Mouse (Mus musculus): Measurements from ENCODE around the gene Mtus2.
"Not testable (repeated sequence)": the region's sequence is repeated elsewhere in the genome, so short reads cannot be mapped to it uniquely, and the experiment has no call there.

Gene Mtus2

DNA sequence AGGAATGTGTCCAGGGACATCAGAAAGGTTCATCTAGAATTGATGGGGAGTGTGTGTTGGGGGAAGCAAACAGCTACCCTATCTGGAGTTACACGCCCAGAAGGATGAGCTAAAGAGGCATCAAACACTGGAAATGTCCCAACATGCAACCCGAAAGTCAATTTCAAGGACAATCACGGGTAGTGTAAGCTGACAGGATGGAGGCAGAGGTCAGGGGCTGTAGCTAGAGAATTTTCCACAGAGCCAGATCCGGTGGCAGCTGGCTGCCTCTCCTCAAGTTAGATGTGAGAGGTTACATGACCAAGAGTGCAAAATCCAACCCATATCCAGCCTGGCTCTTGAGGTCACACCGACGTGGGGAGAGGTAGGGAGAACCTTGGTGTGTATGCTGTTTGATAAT is 315.7 kb downstream of the Mtus2 start:
- no peak for DNase-seq (ENCODE audit: low read depth, low spot score)

DNA sequence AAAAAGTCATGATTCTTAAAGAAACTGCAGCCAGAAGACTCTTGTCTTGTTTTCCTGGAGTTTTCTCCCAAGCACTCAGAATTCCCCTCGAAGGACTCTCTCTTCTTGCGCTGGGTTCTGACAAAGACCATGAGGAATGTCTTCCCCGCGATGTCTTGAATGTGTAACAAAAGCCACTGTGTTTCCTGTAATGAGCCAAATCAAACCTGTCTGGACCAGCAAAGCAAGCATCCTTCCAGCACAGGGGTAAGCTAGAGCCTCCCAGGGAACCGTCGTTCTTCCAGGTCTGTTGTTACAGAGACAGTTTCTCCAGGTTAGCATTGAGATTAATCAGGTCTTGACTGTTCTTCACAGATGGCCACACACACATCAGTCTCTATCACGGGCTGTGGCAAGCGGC is 321.1 kb downstream of the Mtus2 start:
- DNase-seq (ENCODE audit: low read depth, low spot score) = peak; percentile 78

DNA sequence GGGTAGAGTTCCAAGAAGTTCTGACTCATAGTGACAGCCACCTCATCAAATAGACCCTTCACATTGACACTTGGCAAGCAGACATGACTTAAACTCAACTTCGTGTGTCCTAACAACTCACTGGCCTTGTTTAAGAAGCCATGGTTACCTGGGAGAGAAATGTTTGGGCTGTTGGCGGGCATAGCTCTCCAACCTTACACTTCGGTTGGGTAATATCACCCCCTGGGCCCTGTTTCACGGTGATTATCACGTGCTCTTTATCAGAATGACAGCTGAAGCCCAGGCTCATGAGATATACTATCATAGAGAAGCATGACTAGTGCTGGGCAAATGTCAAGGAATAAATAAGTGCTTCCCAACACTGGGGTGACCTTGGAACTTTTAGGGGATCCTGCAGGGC is 323.2 kb downstream of the Mtus2 start:
- DNase-seq (ENCODE audit: low read depth, low spot score) = no peak

DNA sequence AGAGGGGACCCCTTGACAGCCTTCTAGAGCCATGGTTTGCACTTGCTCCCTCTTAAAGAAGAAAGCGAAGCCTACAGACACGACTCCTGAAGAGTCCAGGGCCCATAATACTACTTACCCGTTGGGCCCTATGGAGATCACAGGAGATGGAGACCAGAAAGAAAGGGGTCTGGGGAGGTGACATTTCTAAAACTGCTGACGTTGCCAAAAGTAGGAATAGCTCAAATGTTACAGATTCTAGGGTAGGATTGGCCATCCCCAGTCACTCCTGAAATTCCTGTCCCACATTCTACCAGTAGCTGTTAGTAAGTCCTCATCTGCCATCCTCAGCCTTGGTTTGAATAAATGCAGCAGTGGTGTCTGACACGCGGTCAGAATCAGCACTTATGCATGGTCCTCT is 325.0 kb downstream of the Mtus2 start:
- no peak for DNase-seq (ENCODE audit: low read depth, low spot score)

DNA sequence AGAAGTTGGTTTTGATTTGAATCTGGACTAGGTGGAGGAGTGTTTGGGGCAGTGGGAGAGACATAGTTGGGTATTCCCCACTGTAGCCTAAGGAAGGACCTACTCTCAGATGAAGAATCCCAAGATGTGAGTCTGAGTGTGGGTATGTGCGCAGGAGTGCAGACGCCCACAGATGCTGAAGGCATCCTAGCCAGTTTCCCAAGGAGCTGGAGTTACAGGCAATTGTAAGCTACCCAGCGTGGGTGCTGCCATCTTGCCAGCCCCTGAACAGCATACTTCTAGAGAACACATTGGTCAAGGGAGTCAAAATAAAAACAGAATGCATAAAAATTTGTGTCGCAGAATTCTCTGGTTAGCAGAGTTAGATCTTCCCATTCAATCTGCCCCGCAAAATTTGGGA is 325.5 kb downstream of the Mtus2 start:
- no peak for DNase-seq (ENCODE audit: low read depth, low spot score)

DNA sequence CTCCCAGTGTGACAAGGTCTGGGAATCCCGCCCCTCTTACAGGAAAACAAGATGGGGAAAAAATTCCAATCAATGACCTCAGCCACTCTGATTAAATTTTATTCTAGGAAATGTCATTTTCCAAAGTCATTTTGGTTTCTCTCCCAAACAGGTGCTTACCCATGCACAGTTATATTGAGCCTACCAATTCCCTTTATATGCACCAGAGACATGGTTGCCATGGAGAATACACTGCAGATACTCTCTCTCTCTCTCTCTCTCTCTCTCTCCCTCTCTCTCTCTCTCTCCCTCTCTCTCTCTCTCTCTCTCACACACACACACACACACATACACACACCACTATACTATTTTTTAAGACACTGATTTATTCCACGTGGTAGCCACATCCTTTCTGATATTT is 326.1 kb downstream of the Mtus2 start:
- DNase-seq (ENCODE audit: low read depth, low spot score) = no peak

DNA sequence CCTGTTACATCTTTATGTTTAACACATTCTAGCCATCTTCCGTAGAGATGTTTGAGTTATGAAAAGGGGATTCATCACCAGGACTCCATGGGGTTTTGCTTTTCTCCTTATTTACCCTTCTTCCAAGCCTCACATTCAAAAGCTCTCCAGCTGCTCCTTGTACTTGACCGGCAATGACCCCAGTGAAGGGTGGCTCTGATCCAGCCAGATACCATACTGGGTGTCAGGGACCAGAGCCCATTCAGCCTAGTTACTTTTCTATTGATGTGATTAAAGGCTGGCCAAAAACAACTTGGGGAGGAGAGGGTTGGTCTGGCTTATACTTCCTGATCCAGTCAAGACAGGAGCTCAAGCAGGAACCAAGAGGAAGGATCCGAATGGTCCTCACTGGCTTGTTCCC is 326.5 kb downstream of the Mtus2 start:
- DNase-seq (ENCODE audit: low read depth, low spot score) = no peak

DNA sequence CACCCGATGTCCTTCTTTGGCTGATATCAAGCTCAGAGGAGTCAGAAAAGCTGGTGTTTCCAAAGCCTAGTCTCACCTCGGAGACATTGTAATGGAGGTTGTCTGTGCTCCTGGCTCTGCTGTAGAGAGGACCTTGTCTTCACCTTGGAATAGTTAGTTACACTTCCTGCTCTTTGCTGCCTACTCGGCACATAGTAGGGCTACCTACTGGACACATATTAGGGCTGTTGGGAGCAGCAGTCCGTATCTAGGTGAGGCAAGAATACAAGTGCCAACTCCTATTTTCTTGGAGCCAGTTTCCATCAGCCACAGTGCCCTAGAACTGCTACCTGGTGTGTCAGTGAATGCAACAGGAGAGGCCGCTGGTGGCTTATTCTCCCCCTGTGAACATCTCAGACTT is 330.4 kb downstream of the Mtus2 start:
- DNase-seq (ENCODE audit: low read depth, low spot score) = no peak

DNA sequence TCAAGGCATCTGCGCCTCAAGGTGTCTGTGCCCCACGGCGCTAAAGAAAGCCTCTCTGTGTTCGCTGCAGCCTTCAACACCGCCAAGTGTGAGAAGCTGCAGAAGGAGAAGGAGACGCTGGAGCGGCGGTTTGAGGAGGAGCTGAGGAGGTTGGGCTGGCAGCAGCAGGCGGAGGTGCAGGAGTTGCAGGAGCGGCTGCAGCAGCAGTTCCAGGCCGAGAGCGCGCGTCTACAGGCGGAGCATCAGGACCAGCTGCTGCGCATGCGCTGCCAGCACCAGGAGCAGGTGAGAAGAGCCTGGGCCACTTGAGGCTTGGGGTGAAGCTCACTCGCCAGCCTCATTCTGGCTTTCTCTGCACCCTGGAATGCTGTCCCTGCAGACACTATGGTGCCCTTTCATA is 331.7 kb downstream of the Mtus2 start:
- peak; percentile 61 for DNase-seq (ENCODE audit: low read depth, low spot score)

DNA sequence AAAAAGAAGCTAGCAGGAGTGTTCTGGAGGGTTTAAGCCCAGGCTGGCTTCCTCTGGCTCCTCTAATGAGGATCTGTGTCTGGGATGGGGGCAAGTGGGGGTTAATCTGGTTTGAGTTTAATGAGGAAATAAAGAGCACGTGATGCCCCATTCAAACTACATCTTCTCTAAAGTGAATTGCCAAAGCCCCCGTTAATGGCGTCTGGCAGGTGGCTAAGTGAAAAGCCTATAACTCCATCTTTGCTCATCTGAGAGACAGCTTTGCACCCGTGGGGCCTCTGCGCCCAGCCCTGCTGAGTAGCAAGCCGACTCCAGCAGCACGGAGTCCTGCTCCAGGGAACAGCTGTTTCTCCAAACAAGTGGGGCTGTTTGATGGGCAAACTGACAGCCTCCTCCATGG is 332.8 kb downstream of the Mtus2 start:
- no peak for DNase-seq (ENCODE audit: low read depth, low spot score)

DNA sequence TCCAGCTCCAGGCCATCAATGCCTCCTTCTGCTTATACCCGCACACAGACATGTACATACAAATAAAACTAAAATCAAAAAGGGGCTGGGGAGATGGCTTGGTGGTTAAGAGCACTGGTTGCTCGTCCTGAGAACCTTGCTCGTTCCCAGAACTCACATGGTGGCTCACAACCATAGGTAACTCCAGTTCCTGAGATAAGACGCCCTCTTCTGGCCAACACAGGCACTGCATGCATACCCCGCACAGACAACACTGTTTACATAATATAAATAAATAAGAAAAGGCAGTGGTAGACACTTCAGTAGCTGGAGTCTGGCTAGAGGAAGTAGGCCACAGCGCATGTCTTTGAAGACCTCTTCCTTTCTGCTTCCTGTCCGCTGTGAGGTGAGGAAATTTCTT is 335.7 kb downstream of the Mtus2 start:
- peak; percentile 87 for DNase-seq (ENCODE audit: low read depth, low spot score)

DNA sequence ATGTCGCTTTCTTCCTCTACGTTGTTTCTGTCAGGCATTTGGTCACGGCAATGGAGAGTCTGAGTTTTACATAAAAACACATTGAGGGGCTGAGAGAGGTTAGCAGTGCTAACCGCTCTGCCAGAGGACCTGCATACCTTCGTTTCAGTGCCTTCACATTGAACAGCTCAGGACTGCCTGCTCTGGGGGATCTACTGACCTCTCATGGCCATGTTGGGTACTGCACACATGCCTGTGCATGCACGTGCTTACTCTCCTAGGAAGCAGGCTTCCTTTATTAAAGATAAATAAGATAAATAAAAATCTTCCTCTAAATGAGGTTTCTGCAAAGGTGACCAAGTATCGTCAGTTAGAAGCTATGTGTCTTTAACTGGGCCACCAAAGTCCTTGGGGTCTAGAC is 336.2 kb downstream of the Mtus2 start:
- peak; percentile 89 for DNase-seq (ENCODE audit: low read depth, low spot score)

DNA sequence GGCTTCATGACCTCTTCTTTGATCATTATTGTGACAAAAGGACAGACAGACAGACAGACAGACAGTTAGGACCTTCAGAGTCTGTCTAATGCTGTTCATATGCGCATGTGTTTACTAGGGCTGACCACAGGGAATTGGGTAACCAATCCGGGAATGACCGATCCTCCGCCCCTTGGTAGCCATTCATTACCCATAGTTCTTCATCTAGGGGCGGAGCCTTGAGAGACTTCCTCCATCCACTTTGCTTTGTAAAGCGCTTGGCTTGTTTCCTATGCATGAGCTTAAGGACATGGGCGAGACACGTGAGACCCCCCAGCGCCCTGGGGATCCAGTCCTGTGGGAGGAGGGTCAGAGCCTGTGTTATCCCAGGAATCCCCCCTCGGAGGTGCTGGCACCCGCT is 345.8 kb downstream of the Mtus2 start:
- DNase-seq (ENCODE audit: low read depth, low spot score) = peak; percentile 87

DNA sequence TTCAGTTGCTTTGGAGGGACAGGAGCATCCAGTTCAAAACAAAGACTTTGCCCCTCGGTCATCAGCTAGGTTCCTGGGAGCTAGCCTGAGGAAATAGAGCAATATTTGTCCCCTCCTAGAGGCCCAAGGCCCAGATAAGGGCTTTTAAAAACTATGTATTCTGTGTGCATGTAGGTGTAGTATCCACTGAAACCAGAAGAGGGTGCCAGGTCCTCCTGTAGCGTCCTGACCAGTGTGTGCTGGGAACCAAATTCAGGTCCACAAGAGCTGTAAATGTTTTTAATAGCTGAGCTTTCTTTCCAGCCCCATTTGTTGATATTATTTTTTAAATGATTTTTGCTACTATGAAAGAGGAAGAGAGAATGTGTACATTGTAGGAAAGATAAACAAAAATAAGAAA is 347.0 kb downstream of the Mtus2 start:
- DNase-seq (ENCODE audit: low read depth, low spot score) = peak; percentile 60

DNA sequence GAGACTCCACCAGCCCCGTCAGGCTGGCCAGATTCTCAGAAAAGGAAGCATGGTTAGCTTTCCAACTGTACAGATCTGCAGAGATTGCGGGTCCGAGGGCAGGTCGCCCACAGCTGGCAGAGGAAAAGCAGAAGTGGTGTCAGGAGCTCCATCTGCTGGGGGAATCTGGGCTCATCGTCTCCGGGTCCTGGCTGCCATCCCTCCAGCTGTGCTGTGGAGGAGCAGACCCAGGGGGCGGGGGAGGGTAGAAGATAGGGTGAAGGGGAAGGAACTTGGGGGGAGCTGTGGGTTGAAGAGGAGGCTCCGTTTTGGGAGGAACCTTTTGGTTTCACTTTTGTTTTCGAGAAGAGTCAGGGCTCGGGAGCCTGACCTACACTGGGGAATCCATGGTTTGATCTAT is 353.7 kb downstream of the Mtus2 start:
- peak; percentile 66 for DNase-seq (ENCODE audit: low read depth, low spot score)

DNA sequence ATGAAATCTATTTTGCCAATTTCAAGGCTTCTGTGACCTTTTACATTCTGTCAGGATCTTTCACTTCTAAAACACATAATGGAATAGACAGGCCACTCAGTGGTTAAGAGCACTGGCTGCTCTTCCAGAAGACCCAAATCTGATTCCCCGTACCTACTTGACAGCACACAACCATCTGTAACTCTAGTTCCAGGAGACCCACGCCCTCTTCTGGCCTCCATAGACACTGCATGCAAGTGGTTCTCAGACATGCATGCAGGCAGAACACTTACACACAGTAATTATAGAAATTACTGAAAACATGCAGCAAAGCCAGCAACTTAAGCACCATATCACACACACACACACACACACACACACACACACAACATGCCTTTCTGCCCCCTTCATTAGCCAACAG is 355.3 kb downstream of the Mtus2 start:
- DNase-seq (ENCODE audit: low read depth, low spot score) = peak; percentile 40

DNA sequence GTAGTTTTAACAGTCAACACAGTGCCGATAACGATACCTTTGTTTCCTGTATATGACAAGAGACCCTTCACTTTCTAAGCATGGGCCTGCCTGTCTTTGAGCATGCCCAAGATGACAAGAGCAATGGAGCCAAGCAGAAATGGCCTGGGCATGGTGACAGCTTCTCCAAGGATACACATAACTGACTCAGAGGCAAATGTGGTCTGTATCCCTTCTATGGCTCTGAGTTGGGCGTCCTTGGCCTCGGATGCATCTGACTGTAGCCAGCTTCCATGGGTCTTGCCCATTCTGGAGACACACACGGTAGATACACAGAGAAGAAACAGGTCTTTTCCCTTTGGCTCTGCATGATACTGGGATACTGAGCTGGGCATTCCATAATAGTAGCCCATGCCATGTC is 357.8 kb downstream of the Mtus2 start:
- DNase-seq (ENCODE audit: low read depth, low spot score) = no peak

DNA sequence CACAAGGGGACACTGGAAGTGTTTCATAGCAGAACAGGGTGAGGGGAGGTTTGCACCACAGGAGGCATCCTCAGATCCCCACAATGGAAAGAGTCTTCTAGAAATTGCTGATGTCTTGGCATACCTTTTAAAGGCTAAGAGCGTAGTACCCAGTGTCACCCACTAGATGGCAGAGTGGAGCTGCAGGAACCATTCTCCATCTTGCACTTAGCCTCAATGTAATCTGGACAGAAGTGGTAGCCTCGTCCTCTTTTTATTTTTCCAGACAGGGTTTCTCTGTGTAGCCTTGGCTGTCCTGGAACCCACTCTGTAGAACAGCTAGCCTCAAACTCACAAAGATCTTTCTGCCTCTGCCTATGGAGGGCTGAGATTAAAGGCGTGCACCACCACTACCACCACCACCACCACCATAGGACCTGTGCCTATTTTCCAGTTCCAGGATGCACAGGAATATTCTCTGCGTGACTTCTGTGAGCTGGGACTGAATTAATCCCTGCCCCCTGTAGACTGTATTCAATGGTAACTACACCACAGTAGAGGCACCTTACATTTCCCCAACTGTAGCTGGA is 368.3 kb downstream of the Mtus2 start:
- DNase-seq (ENCODE audit: low read depth, low spot score) = peak; percentile 77

DNA sequence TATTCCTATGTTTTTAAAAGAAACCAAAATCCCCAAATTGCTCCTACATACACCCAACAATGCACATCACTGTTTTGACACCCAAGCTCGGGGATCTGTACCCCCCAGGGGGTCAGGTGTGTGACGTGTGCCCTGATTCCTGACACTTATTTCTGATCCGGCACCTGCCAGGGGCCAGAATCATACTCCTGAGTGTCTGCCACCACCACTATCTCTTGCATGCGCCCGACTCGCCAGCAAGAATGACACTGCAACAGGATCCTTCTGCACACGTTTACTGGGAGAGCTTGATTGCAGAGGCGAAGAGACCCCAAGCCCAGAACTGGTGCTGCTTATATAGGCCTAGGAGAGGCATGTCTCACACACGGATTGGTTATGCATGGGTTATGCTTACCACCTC is 369.2 kb downstream of the Mtus2 start:
- DNase-seq (ENCODE audit: low read depth, low spot score) = not testable (repeated sequence)

DNA sequence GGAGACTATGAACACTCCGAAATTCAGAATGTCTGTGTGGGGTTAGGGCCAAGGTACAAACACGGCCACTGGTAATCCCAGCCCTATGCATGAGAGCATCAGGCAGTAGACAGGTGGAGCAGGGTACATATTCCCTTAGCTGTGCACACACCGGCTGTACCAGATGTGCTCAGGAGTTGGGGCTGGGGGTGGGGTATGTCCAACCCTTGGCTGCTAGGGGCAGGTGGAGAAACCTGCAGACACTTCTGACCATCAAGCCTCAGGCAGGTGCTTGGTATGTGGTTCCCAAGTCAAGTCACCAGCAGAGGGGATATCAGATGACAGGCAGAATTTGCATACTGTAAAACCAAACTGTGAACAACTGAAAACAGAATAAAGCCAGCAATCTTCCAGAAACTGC is 371.9 kb downstream of the Mtus2 start:
- no peak for DNase-seq (ENCODE audit: low read depth, low spot score)

DNA sequence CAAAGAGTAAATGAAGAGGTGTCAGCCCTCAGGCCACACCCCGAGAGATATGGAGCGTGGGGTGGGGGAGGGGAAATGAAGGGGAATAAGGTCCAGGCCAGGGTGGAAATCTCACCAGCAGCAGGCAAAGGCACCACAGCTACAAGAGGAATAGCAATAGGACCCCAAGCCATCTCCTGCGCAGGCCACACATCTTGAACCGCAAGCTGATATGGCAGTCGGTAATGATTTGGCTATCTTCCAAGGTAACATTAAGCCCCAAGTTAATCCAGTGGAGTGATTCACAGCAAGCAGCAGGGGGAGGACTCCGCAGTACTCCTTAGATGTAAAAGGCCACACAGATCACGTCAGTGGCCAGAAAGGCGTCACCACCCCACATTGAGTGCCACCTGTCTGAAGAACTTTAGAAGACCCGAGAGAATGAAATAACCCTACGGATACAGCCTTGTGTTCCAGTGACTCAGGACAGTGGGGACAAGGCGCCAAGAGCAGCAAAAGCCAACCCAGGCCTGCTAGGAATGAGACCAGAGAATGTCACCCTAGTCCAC is 374.2 kb downstream of the Mtus2 start:
- no peak for DNase-seq (ENCODE audit: low read depth, low spot score)

DNA sequence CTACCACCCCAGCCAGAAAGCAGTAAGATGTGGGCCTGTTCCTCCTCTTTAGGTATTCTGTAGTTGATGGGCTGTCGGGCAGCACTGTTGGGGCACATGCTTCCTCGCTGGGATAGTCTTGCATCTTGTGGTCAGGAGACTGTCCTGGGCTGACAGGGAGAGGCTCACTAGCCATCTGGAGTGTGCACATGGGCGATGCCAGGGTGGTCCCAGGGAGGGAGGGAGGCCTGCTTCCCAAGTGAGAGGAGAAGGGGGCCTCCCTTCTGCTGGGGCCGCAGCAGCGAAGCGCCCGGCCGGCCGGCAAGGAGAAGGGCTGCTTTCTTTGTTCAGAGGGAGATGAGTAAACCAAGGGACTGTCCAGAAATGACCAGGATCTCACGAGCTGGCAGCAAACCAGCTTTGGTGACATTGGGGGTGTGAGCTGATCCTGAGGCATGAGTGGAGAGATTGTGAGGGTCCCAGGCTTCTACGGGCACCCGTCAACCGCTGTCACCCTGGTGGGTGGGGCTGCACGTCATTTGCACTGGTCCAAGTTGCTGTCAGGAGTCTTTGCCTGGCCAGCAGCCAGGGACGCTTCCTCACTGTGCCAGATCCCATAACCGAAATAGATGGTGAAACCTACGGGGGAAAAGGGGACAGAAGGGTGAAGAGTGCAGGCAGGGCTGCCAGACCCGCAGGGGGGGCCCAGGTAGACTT is 375.0 kb downstream of the Mtus2 start:
- DNase-seq (ENCODE audit: low read depth, low spot score) = no peak

DNA sequence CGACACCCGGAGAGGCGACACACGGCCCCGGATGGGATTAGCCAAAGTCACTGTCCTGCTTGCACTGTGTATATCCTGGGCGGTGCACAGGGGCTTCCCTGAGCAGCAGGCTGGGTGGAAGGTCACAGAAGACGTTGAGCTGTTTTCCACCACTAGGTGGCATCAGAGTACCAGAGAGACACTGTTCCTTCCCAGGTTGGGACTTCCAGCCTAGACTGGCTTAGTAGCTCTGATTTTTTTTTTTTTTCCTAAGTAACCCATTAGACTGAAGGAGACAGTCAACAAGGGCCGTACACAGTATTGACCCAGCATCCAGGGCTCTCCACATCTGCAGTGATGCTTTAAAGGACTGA is 375.5 kb downstream of the Mtus2 start:
- DNase-seq (ENCODE audit: low read depth, low spot score) = peak; percentile 89

DNA sequence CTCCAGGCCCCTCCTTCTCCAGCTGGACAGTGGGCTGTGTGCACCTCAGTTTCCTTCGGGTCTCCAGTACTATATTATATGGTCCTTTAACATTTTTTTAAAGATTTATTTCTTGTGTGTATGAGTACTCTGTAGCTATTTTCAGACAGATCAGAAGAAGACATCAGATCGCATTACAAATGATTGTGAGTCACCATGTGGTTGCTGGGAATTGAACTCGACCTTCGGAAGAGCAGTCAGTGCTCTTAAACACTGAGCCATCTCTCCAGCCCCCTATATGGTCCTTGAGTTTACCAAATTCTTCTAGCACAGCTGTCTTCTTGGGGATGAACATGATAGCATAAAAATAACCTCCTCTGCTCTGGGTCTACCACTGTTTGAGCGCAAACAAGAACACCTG is 382.0 kb downstream of the Mtus2 start:
- DNase-seq (ENCODE audit: low read depth, low spot score) = no peak

Measured in ZHBTc4 (cell line).